Mouse (Mus musculus) embryonic facial prominence, embryonic 13.5 days (tissue): ENCODE data around the gene Alox5. TPM values are rescaled to one million over a fixed set of nuclear protein-coding genes. Genes with fewer than 3 reads are reported as not detected.

ENCODE experiments used
- ATAC-seq: fragments of 200-750 bp; cut with Nextera tagmentation; 2 replicates; pipeline ENCODE4 v1.8.0; 2017; ENCODE audit warnings: low read depth; ENCODE audit not compliant: insufficient number of reproducible peaks, insufficient read depth, low FRiP score, low TSS enrichment
- H3K27ac ChIP-seq: fragments of 300-500 bp; sonication (generic); 2 replicates; pipeline ENCODE4 v1.5.1; 2015; ENCODE audit warnings: moderate library complexity, mild to moderate bottlenecking, inconsistent platforms
- H3K27me3 ChIP-seq: fragments of 300-500 bp; sonication (generic); 2 replicates; pipeline ENCODE4 v1.6.1; 2015; ENCODE audit warnings: mild to moderate bottlenecking, inconsistent platforms
- H3K36me3 ChIP-seq: fragments of 300-500 bp; sonication (generic); 2 replicates; pipeline ENCODE4 v1.6.1; 2015; ENCODE audit warnings: mild to moderate bottlenecking, inconsistent platforms
- H3K4me1 ChIP-seq: fragments of 300-500 bp; sonication (generic); 2 replicates; pipeline ENCODE4 v1.6.1; 2015; ENCODE audit warnings: inconsistent platforms
- H3K4me2 ChIP-seq: fragments of 300-500 bp; sonication (generic); 2 replicates; pipeline ENCODE4 v1.6.1; 2015; ENCODE audit warnings: moderate library complexity, mild to moderate bottlenecking, inconsistent platforms
- H3K4me3 ChIP-seq: fragments of 300-500 bp; sonication (generic); 2 replicates; pipeline ENCODE4 v1.5.1; 2015; ENCODE audit warnings: mild to moderate bottlenecking, inconsistent platforms
- H3K9ac ChIP-seq: fragments of 300-500 bp; sonication (generic); 2 replicates; pipeline ENCODE4 v1.6.1; 2015; ENCODE audit warnings: mild to moderate bottlenecking, inconsistent platforms
- H3K9me3 ChIP-seq: fragments of 300-500 bp; sonication (generic); 2 replicates; pipeline ENCODE4 v1.6.1; 2016; ENCODE audit warnings: inconsistent platforms
- WGBS: fragments of 180-500 bp; shearing (Covaris S2); methylation state at CpG from one replicate; pipeline ENCODE4 v1.1.7; 2015; ENCODE audit warnings: mixed read lengths; 5-methylcytosine and 5-hydroxymethylcytosine counted together
- polyA plus RNA-seq: library from polyadenylated mRNA; unstranded; fragments of >200 nt; fragmentation: Nextera tagmentation; extraction: Ambion mirVana; gene quantifications from 2 replicates; pipeline ENCODE4 v1.2.1, GENCODE M21; 2015

Gene Alox5
- polyA plus RNA-seq, 1 experiment from 2014 or later, result 1.0 TPM

DNA sequence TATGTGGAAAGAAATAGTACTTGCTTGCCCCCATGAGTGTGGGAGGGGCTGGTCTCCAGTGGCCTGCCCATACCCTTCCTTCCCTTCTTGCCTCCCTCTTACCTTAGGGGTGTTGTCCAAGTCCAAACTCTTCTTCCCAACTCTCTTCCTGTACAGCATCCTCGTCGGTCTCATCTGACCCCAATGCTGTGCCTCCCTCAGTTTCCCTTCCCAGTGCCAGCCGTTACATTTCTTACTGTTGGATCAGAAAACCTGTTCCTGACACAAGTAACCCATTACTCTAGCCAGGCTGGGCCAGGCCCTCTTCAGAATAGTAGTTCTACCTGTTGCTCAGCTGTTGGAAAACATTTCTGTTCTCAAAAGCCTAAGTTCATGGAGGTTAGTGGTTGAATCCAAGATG lies 58.6 kb downstream of the Alox5 start:
- no peak for ATAC-seq
- Histone ChIP-seq H3K9ac (no peak overlapping the region), H3K36me3 (peaks cover 10% of the 10 kb centered on the region; the same call in 1 of the 2 replicates), H3K4me3 (no peak overlapping the region), H3K27ac (no peak overlapping the region), H3K9me3 (no peaks in the 10 kb centered on the region), H3K4me2 (no peak overlapping the region), H3K27me3 (no peaks in the 10 kb centered on the region), H3K4me1 (no peaks in the 10 kb centered on the region)
- 91% methylated on average over 3 of the region's 3 CpGs for WGBS

DNA sequence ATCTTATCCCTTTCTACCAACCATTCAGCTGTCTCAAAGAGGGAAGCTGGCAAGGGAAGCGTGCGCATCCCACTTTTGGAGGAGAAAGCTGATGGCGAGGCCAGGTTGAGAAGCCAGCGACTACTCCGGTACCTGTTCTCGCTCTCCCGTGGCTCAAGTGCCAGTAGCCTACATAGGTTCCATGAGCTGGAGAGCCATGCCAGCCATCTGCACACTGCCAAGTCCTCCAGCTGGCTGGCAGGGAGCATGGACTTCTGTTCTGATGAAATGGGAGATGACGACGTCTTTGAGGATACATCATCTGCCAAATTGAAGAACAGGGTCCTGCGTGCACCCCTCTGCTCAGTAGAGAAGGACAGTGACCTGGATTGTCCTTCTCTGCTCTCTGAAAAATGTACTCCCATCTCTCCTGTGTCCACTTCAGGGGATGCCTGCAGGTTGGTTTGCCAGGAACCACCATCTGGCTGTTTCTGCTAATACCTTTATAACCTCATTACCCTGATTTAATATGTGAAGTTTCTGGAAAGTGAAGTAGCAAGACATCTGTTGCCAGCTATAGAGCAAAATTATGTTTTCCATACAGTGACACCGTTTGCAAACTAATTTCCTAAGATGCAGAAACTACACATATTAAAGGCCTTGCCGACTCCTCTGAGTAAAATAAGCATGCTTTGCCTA lies 59.1 kb downstream of the Alox5 start:
- H3K4me3 ChIP-seq, result no peak overlapping the region
- WGBS, result 94% methylated on average over 12 of the region's 12 CpGs
- H3K36me3 ChIP-seq, result peaks cover 10% of the 10 kb centered on the region; the same call in 1 of the 2 replicates

DNA sequence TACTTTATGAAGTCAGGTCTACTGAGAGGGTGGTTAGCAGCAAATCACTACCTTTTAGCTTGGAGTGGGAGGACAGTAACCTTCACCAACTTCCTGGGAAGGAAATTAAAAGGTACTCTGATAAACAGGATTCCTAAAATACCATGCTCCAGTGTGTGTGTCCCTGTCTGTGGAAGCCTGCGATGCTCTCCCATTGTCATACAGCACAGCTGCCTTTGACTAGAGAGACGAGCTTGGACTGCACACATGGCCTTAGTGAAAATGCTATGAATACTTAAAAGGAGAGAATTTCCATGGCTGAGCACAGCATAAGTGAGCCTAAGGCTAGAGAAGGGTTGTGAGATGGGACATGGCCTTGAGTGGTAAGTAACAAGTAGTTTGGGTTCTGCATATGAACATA lies 62.8 kb downstream of the Alox5 start:
- ATAC-seq, result no peak
- Histone ChIP-seq H3K4me2 (no peak overlapping the region), H3K9me3 (no peaks in the 10 kb centered on the region), H3K4me3 (no peak overlapping the region), H3K9ac (no peak overlapping the region), H3K27ac (no peak overlapping the region), H3K36me3 (peaks cover 10% of the 10 kb centered on the region; the same call in 1 of the 2 replicates), H3K4me1 (no peaks in the 10 kb centered on the region), H3K27me3 (no peaks in the 10 kb centered on the region)
- 82% methylated on average over 2 of the region's 2 CpGs for WGBS

More for the DNA sequence above, 59.1 kb downstream of the Alox5 start:
- H3K4me2 ChIP-seq, result no peak overlapping the region
- H3K9me3 ChIP-seq, result no peaks in the 10 kb centered on the region
- H3K27ac ChIP-seq, result no peak overlapping the region
- no peaks in the 10 kb centered on the region for H3K4me1 ChIP-seq
- no peaks in the 10 kb centered on the region for H3K27me3 ChIP-seq
- H3K9ac ChIP-seq, result no peak overlapping the region
- ATAC-seq, result no peak

DNA sequence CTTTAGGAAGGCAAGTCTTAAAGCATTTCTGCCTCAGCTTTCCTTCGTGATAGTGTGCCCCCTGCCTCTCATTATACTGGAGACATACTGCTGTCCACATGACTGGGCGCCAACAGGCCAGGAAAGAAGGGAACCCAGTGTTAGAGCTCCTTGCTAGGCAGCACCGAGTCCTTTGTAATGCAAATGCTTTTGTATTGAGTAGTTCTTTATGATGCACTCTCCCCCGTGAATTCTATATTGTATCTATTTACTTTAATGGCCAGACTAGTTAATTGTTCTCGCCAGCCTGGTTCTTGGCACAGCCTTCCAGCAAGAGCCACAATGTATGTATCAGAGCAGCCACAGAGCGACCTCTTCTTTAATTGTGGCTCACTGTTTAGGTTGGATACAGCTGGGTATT lies 63.4 kb downstream of the Alox5 start:
- no peaks in the 10 kb centered on the region for H3K4me1 ChIP-seq
- no peak overlapping the region for H3K27ac ChIP-seq
- 54% methylated on average over 6 of the region's 6 CpGs for WGBS
- no peaks in the 10 kb centered on the region for H3K27me3 ChIP-seq
- H3K4me3 ChIP-seq, result no peak overlapping the region
- H3K4me2 ChIP-seq, result no peak overlapping the region
- H3K9ac ChIP-seq, result no peak overlapping the region
- ATAC-seq, result no peak
- peaks cover 10% of the 10 kb centered on the region; the same call in 1 of the 2 replicates for H3K36me3 ChIP-seq
- no peaks in the 10 kb centered on the region for H3K9me3 ChIP-seq

DNA sequence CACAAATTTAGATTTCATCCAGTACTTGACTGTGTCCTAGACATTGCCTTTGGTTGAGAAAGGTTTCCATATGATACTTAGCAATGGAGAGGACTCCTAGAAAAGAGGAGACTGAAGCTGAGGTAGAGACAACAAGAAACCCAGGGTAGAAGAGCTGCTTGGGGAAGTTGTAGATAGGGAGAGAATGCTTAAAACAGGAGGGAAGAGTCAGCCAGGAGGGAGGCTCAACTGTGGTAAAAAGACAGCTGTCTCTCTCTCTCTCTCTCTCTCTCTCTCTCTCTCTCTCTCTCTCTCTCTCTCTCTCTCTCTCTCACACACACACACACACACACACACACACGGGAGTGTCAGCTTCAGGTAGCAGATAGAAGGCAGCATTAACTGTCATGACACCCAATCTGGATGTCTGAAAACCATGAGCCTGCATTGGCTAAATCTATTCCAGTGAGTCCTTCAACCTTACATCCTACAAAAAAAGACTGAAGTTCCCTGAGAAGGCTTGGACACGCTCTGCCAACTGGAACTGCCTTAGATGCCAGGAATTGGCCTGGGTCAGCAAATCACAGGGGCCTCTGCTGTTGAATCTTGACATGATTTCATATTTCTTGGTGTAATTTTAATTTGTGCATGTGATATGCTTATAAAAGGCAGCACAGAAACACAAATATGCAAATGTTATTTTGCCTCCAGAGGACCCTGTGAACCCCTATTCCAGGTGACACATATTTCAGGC lies 65.9 kb downstream of the Alox5 start:
- Histone ChIP-seq H3K4me1 (no peaks in the 10 kb centered on the region), H3K4me2 (no peak overlapping the region), H3K36me3 (no peaks in the 10 kb centered on the region), H3K9me3 (no peaks in the 10 kb centered on the region), H3K9ac (no peak overlapping the region), H3K27ac (no peak overlapping the region), H3K27me3 (no peaks in the 10 kb centered on the region), H3K4me3 (no peak overlapping the region)
- WGBS, result 82% methylated on average over 2 of the region's 2 CpGs
- ATAC-seq, result no peak

DNA sequence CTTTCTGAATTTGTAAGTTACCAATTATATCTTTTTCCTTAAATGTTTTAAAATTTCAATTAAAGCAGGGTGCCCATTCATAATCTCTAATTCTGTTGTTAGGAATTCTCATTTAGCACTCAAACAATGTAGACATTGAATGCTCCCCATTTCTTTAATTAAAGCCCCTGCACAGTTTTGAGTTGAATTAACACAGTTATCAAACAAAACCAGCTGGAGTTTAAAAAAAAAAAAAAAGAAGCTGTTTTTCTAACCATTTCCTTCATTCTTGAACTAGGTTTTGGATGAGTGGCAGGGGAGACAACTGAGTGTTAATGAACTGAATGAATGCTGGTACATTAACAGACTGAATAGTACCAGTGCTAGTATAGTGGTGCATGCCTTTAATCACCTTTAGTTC lies 71.5 kb downstream of the Alox5 start:
- H3K27ac ChIP-seq, result no peak overlapping the region
- no peaks in the 10 kb centered on the region for H3K36me3 ChIP-seq
- no peak overlapping the region for H3K4me2 ChIP-seq
- no peak for ATAC-seq
- H3K9me3 ChIP-seq, result no peaks in the 10 kb centered on the region
- H3K27me3 ChIP-seq, result no peaks in the 10 kb centered on the region
- H3K4me3 ChIP-seq, result no peak overlapping the region
- H3K4me1 ChIP-seq, result peaks cover 11% of the 10 kb centered on the region
- no peak overlapping the region for H3K9ac ChIP-seq

DNA sequence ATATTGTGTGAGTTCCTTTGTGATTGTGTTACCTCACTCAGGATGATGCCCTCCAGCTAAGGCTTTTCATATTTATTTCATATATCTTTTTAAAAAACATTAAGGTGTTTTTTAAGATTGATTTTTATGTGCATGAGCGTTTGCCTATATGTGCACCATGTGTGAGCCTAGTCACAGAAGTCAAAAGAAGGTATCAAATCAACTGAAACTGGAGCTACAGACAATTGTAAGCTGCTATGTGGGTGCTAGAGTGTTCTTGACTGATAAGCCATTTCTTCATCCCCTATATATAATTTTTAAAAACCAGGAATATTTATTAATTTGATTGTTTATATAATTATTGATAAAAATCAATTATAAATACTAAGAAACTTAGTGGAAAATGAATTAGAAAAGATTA lies 72.9 kb downstream of the Alox5 start:
- no peak overlapping the region for H3K9ac ChIP-seq
- H3K4me1 ChIP-seq, result peaks cover 14% of the 10 kb centered on the region
- no peaks in the 10 kb centered on the region for H3K36me3 ChIP-seq
- no peak overlapping the region for H3K27ac ChIP-seq
- H3K4me2 ChIP-seq, result no peak overlapping the region
- WGBS, result 98% methylated on average over 1 of the region's 1 CpGs
- no peaks in the 10 kb centered on the region for H3K27me3 ChIP-seq
- H3K9me3 ChIP-seq, result no peaks in the 10 kb centered on the region
- H3K4me3 ChIP-seq, result no peak overlapping the region
- ATAC-seq, result no peak

DNA sequence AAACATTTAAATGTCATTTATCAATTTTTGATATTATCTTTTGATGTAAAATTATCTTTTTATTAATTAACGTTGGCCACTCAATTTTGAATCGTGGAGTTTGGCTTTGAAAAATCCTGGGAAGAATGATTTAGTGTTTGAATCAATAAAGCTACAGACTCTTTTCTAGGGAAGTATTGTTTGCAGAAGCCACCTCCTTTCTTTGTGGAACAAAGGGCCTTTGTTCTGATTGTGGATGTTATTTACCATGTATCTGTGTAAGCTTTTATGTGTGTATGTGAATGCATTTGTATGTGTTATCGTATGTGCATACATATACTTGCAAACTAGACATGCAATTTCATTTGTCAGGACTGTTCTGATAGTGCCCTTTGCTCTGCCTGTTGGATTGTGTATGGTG lies 74.5 kb downstream of the Alox5 start:
- Histone ChIP-seq H3K27me3 (no peaks in the 10 kb centered on the region), H3K4me1 (peaks cover 14% of the 10 kb centered on the region), H3K9me3 (no peaks in the 10 kb centered on the region), H3K4me3 (no peak overlapping the region), H3K27ac (no peak overlapping the region), H3K4me2 (no peak overlapping the region), H3K36me3 (no peaks in the 10 kb centered on the region), H3K9ac (no peak overlapping the region)
- no peak for ATAC-seq
- 69% methylated on average over 3 of the region's 3 CpGs for WGBS

DNA sequence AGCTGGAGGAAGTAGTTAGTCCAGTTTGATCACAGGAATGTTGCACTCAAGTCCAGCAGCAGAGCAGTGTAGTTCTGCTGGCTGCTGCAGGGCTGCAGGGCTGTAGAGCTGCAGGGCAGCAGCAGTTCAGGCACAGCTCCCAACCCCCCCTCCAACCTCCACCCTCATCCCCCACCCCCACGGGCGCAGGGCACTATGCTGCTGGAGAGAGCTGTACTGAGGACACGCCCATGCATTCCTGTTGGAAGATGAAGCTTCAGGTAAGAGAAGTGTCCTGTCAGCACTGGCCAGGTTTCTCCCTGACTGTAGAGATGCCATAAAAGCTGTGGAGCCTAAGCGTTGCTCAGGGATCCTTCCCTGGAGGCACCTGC lies 74.9 kb downstream of the Alox5 start:
- no peak overlapping the region for H3K27ac ChIP-seq
- H3K9me3 ChIP-seq, result no peaks in the 10 kb centered on the region
- ATAC-seq, result no peak
- WGBS, result 27% methylated on average over 4 of the region's 4 CpGs
- no peak overlapping the region for H3K4me3 ChIP-seq
- peaks cover 14% of the 10 kb centered on the region for H3K4me1 ChIP-seq
- H3K36me3 ChIP-seq, result no peaks in the 10 kb centered on the region
- no peaks in the 10 kb centered on the region for H3K27me3 ChIP-seq
- H3K9ac ChIP-seq, result no peak overlapping the region
- no peak overlapping the region for H3K4me2 ChIP-seq

DNA sequence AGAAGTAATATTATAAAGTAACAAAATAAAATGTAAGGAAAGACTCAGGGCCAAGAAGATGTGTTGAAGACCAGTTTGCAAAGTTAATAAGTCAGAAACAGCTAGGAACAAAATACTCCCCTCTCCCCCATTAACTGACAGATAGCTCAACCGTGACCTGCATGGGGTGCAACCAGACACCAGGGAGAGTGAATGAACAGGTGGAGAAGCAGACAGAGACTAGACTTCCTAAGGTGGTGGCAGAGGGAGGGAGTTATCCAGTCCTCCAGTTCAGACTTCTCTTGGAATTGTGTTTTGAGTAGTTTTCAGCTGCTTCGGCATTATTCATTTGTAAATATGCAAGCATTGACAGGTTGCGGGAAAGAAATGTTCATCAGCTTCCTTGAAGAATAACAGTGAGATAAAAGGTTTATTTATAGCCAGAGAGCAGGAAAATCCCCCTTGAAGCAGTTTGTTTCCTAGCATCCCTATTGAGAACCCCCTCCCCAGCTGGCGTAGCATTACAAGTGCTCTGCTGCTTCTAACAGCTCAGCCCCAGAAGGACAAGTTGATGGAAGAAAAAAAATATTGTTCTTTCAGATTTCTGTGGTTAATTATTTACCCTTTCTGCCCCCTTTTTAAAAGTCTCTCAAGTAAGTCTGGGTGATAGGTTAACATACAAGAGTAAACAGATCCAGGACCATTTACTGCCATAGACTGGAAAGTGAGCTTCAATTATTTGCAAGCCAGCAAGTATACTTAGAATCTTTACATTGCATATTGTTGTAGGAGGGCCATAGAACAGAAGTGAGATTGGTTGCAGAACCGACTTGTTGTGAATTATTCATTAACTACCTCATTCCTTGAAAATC lies 75.6 kb downstream of the Alox5 start:
- H3K4me3 ChIP-seq, result no peak overlapping the region
- H3K9ac ChIP-seq, result no peak overlapping the region
- no peaks in the 10 kb centered on the region for H3K27me3 ChIP-seq
- H3K27ac ChIP-seq, result no peak overlapping the region
- no peaks in the 10 kb centered on the region for H3K9me3 ChIP-seq
- no peak overlapping the region for H3K4me2 ChIP-seq
- no peaks in the 10 kb centered on the region for H3K36me3 ChIP-seq
- WGBS, result 40% methylated on average over 5 of the region's 5 CpGs
- H3K4me1 ChIP-seq, result peaks cover 14% of the 10 kb centered on the region
- ATAC-seq, result no peak

DNA sequence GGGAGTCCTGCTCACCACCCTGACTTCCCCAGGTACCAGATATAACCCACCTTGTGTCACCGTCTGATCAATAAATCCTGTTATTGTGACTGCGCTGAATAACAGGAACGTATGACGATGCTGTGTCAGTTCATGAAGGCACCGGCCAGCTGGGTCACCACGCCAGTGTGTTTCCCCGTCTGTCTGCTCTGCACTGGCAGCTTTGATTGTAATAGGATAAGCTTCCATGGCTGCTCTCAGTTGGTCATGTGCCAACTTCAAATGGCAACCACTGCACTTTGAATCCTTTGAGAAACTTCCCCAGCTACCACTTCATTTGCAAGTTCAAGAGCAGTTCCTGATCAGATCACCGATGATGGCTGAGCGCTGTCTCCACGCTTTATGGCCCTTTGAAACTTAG lies 77.4 kb downstream of the Alox5 start:
- Histone ChIP-seq H3K27me3 (no peaks in the 10 kb centered on the region), H3K4me2 (no peak overlapping the region), H3K36me3 (no peaks in the 10 kb centered on the region), H3K9me3 (no peaks in the 10 kb centered on the region), H3K4me1 (peaks cover 14% of the 10 kb centered on the region), H3K4me3 (no peak overlapping the region), H3K27ac (no peak overlapping the region), H3K9ac (no peak overlapping the region)
- ATAC-seq, result no peak
- WGBS, result 81% methylated on average over 10 of the region's 10 CpGs
